Mouse (Mus musculus): ENCODE results near the gene Usp5. TPM values are rescaled to one million over a fixed set of nuclear protein-coding genes. Genes with fewer than 3 reads are reported as not detected.
"Not testable (repeated sequence)": the region's sequence is repeated elsewhere in the genome, so short reads cannot be mapped to it uniquely, and the experiment has no call there.

The Usp5 gene
- total RNA-seq, 2 experiments from 2014 or later: 174 to 188 TPM

GRCm38 (mm10) chr6:124840241-124841167 is 11.2 kb upstream of the Usp5 start, which contains the start of gene Gnb3:
Gene Gnb3 (minus strand): TSS chr6:124840275.
- no peak for DNase-seq

- no peak for DNase-seq
Observed at GRCm38 (mm10) chr6:124839805-124840204, 10.5 kb upstream of the Usp5 start.

GRCm38 (mm10) chr6:124836411-124836810 is 7.1 kb upstream of the Usp5 start:
- DNase-seq: no peak

GRCm38 (mm10) chr6:124835531-124835930 is 6.2 kb upstream of the Usp5 start:
- no peak for DNase-seq

- no peak for DNase-seq
Observed at GRCm38 (mm10) chr6:124834512-124835081, 5.3 kb upstream of the Usp5 start.

- DNase-seq: no peak
Observed at GRCm38 (mm10) chr6:124831649-124832048, 2.4 kb upstream of the Usp5 start.

GRCm38 (mm10) chr6:124831199-124831598 is 1.9 kb upstream of the Usp5 start:
- DNase-seq: not testable (repeated sequence)

GRCm38 (mm10) chr6:124829799-124830700 is 766 bp upstream of the Usp5 start:
- peak; percentile 89 to 90 for DNase-seq

GRCm38 (mm10) chr6:124828101-124828592 is 1.1 kb downstream of the Usp5 start:
- peak in 1 of 2 experiments; percentile 28 for DNase-seq

- no peak for DNase-seq
Observed at GRCm38 (mm10) chr6:124822049-124822448, 7.2 kb downstream of the Usp5 start.

GRCm38 (mm10) chr6:124820891-124821290 is 8.4 kb downstream of the Usp5 start:
- no peak for DNase-seq

- no peak for DNase-seq
Observed at GRCm38 (mm10) chr6:124817971-124818370, 11.3 kb downstream of the Usp5 start.

- peak in 1 of 2 experiments; percentile 5 for DNase-seq
Observed at GRCm38 (mm10) chr6:124817563-124817962, 11.7 kb downstream of the Usp5 start.

GRCm38 (mm10) chr6:124817125-124817524 is 12.2 kb downstream of the Usp5 start:
- peak in 1 of 2 experiments; percentile 2 for DNase-seq

- DNase-seq: no peak
Observed at GRCm38 (mm10) chr6:124816611-124817010, 12.7 kb downstream of the Usp5 start.

- no peak for DNase-seq
Observed at GRCm38 (mm10) chr6:124814858-124815774, 14.2 kb downstream of the Usp5 start.

GRCm38 (mm10) chr6:124814448-124814847 is 14.8 kb downstream of the Usp5 start:
- DNase-seq: peak in 1 of 2 experiments; percentile 45

GRCm38 (mm10) chr6:124813933-124814332 is 15.4 kb downstream of the Usp5 start, which contains the start of gene Tpi1:
Gene Tpi1 (minus strand): TSS chr6:124814296.
- peak; percentile 90 to 91 for DNase-seq

GRCm38 (mm10) chr6:124813496-124813895 is 15.8 kb downstream of the Usp5 start:
- peak; percentile 68 to 74 for DNase-seq

- no peak for DNase-seq
Observed at GRCm38 (mm10) chr6:124812848-124813247, 16.4 kb downstream of the Usp5 start.
